Mouse (Mus musculus): ENCODE results near the gene Rsg1. TPM values are rescaled to one million over a fixed set of nuclear protein-coding genes. Genes with fewer than 3 reads are reported as not detected.

The Rsg1 gene
- polyA plus RNA-seq, 1 experiment from 2014 or later = 5.3 TPM

DNA sequence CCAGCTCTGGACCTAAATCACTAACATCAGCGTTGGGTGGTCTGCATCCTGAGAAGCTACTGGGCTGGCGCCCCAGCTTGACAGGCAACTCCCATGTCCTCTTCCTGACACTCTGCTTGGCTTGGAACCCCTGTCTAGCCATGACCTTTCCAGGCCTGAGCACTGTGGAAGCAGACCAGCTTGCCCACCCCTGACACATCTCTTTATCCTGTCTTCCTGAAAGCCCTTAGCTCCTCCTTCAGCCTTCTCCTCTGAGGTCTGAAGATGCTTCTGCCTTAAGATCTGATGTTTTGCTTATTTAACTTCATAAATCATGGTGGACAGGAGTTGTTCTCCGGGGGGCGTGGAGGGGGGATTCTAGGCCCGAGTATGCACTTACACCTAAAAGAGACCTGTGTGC lies 29.9 kb downstream of the Rsg1 start:
- WGBS = 69% methylated on average over 5 of the region's 5 CpGs
- Histone ChIP-seq H3K27ac (peak overlapping the region; percentile 81), H3K36me3 (no peaks in the 10 kb centered on the region), H3K4me3 (peak overlapping the region; percentile 34; the same call in 1 of the 2 replicates), H3K9me3 (no peaks in the 10 kb centered on the region), H3K27me3 (ENCODE audit: insufficient read depth, poor library complexity, severe bottlenecking) (peaks cover 100% of the 10 kb centered on the region), H3K4me1 (replicated peaks) (peaks cover 89% of the 10 kb centered on the region)
- DNase-seq (ENCODE audit: low spot score) = no peak

DNA sequence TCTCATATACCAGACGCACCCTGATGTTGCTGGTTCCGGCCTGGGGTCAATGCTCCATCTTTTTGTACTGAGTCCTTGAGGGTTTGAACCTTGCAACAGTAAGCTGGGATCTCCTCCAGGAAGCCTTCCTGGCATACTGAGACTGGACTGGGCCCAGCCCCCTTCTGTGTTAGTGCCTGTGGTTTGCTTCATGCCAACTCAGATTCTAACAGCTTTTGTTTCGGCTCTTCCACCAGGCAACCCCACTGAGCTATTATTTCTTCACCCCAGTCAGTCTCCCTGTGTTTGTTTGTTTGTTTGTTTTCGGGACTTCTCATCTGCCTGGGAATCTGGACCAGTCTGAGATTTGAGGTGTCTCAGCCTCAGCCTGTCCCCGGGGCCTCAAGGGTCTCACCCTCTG lies 30.6 kb downstream of the Rsg1 start:
- Histone ChIP-seq H3K4me1 (replicated peaks) (peaks cover 84% of the 10 kb centered on the region), H3K4me3 (peak overlapping the region; percentile 34), H3K27ac (peak overlapping the region; percentile 79), H3K27me3 (ENCODE audit: insufficient read depth, poor library complexity, severe bottlenecking) (peaks cover 100% of the 10 kb centered on the region), H3K9me3 (no peaks in the 10 kb centered on the region), H3K36me3 (no peaks in the 10 kb centered on the region)
- WGBS = 33% methylated on average over 5 of the region's 5 CpGs
- DNase-seq (ENCODE audit: low spot score) = no peak

DNA sequence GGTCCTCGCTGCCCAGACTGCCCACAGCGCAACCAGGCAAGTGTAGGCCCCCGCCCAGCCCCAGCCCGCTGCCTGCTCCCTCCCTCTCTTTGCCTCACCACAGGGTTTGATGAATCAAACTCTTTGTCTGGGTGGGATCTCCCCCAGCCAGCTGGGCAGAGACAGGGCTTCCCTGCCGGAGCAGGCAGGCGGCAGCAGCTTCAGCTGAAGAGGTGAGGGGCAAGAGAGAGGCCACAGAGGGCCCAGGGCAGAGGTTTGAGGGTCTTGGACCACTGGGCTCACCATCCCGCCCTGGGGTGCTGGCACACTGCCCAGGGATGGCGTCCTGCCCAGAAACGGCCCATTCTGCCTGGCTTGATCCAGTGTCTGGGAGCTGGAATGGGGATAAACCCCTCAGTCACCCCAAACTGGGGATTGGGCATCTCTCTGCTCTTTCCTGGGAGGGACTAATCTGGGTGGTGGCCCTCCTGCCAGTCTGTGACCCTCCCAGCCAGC lies 31.2 kb downstream of the Rsg1 start:
- H3K27ac ChIP-seq = peak overlapping the region; percentile 79
- WGBS = 15% methylated on average over 9 of the region's 9 CpGs
- H3K36me3 ChIP-seq = no peaks in the 10 kb centered on the region
- peaks cover 78% of the 10 kb centered on the region for H3K4me1 ChIP-seq (replicated peaks)
- H3K4me3 ChIP-seq = peak overlapping the region; percentile 34
- peaks cover 100% of the 10 kb centered on the region for H3K27me3 ChIP-seq (ENCODE audit: insufficient read depth, poor library complexity, severe bottlenecking)
- peak; percentile 45 for DNase-seq (ENCODE audit: low spot score)
- no peaks in the 10 kb centered on the region for H3K9me3 ChIP-seq

DNA sequence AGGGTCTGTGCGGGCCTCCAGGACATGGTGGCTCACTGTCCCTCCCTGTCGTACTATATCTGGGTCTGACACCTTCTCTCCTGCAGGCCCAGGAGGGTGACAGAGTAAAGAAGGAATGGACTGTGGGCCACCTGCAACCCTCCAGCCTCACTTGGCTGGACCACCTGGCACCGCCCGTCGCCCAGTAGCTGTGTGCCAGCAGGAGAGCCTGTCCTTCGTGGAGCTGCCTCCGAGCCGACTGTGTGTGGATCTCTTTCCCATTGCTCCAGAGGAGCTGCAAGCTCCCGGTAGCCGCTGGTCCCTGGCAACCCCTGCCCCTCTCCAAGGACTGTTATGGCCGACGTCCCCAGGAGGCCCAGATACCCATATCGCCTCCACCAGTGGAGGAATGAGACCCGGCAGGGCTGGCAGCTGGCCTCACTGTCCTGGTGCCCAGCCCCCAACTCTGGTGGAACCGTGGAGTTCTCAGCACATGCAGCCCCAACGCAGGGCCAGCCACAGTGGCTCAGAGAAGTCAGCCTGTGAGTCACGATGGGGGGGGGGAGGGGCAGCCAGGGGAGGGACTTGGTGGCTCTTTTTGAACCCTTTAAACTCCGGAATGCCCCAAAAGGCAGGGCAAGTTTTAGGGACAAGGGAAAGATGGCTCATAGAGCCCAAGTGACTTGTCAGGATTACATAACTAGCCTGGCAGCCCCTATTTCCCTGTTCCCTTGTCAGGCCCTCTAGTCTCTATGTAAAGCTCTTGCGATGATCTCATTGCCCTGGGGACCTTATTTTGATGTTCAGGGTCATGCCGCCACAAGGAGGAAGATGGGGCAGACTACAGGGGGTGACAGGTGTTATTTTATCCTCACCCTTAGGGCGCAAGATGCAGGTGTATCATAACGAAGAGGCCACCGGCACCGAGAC lies 32.6 kb downstream of the Rsg1 start:
- no peak overlapping the region for H3K27ac ChIP-seq
- WGBS = 21% methylated on average over 24 of the region's 24 CpGs
- H3K4me1 ChIP-seq (replicated peaks) = peaks cover 75% of the 10 kb centered on the region
- H3K9me3 ChIP-seq = no peaks in the 10 kb centered on the region
- DNase-seq (ENCODE audit: low spot score) = no peak
- peak overlapping the region; percentile 51 for H3K4me3 ChIP-seq
- H3K27me3 ChIP-seq (ENCODE audit: insufficient read depth, poor library complexity, severe bottlenecking) = peaks cover 100% of the 10 kb centered on the region
- H3K36me3 ChIP-seq = 0 out of 2 replicates have a peak, but pooled peaks cover 3% of the 10 kb centered on the region

DNA sequence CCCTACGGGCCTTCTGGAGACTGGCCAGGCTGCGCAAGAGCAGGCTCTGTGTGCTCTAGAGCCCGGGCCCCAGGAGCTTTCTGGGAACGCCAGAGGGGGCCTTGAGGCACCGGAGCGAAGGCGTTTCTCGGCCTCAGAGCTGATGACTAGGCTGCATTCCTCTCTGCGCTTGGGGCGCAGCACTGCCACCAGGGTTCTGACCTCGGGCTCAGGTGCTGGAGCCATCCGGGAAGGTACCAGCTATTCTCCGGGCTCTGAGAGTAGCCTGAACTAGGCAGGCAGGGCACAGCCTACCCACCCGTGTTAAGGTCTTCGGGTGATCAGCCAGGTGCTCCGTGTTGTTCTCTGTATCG lies 33.2 kb downstream of the Rsg1 start:
- Histone ChIP-seq H3K4me1 (replicated peaks) (peaks cover 69% of the 10 kb centered on the region), H3K27ac (no peak overlapping the region), H3K9me3 (no peaks in the 10 kb centered on the region), H3K36me3 (0 out of 2 replicates have a peak, but pooled peaks cover 3% of the 10 kb centered on the region), H3K4me3 (peak overlapping the region; percentile 51), H3K27me3 (ENCODE audit: insufficient read depth, poor library complexity, severe bottlenecking) (peaks cover 100% of the 10 kb centered on the region)
- 2% methylated on average over 17 of the region's 17 CpGs for WGBS
- DNase-seq (ENCODE audit: low spot score) = no peak

DNA sequence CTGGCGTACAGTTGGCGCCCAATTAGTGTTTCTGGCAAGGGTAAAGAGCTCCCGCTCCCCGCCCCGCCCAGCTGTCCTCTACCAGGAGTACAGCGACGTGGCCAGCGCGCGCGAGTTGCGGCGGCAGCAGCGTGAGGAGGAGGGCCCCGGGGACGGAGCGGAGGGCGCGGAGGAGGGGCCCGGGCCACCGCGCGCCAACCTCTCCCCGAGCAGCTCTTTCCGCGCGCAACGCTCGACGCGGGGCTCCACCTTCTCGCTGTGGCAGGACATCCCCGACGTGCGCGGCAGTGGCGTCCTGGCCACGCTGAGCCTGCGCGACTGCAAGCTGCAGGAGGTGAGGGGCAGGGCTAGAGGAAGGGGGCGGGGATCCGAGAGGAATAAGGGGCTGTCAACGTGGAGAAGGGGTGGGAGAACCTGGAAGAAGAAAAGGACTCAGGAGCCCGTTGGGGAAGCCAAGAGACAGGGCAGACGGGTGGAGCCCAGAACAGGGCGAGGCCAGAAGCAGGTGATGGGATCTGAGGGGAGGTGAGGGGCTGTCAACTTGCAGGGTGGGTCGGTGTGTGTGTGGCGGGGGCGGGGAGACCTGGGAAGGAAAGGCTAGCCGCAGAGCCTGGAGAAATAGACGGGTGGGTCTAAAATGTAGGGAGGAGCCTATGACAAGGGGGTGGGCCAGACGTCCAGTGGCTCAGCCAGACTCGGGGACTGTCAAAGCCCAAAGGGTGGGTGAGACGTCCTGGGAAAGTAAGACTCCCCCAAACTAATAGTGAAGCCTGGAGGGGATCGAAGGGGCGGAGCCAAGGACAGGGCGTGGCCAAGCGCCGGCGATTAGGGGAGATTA lies 34.2 kb downstream of the Rsg1 start:
- no peak for DNase-seq (ENCODE audit: low spot score)
- under 1% methylated on average over 60 of the region's 60 CpGs for WGBS
- Histone ChIP-seq H3K4me3 (peak overlapping the region; percentile 51), H3K27me3 (ENCODE audit: insufficient read depth, poor library complexity, severe bottlenecking) (peaks cover 89% of the 10 kb centered on the region), H3K27ac (no peak overlapping the region; the same call in 1 of the 2 replicates), H3K4me1 (replicated peaks) (peaks cover 58% of the 10 kb centered on the region), H3K9me3 (no peaks in the 10 kb centered on the region), H3K36me3 (0 out of 2 replicates have a peak, but pooled peaks cover 3% of the 10 kb centered on the region)

DNA sequence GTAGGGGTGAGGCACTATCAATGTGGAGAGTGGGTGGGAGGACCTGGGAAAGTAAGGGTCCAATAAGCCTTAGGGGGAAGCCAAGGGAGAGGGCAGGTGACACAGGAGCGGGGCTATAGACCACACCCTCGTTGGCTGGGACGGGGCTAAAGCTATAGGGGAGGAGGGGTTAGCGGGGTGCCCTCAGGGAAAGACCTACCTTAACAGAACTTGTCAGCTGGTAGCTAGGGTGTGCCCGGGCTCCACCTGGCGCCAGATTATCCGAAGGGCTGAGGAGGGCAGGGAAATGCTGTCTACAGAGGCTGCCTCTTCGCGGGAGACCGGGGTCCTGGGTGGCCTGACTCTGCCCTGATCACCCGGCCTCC lies 34.8 kb downstream of the Rsg1 start:
- Histone ChIP-seq H3K27ac (no peak overlapping the region), H3K9me3 (no peaks in the 10 kb centered on the region), H3K4me1 (replicated peaks) (peaks cover 55% of the 10 kb centered on the region), H3K36me3 (0 out of 2 replicates have a peak, but pooled peaks cover 3% of the 10 kb centered on the region), H3K27me3 (ENCODE audit: insufficient read depth, poor library complexity, severe bottlenecking) (peaks cover 83% of the 10 kb centered on the region), H3K4me3 (0 out of 2 replicates have a peak overlapping the region, but pooled peaks have one; percentile 51)
- WGBS = 11% methylated on average over 11 of the region's 11 CpGs
- no peak for DNase-seq (ENCODE audit: low spot score)

DNA sequence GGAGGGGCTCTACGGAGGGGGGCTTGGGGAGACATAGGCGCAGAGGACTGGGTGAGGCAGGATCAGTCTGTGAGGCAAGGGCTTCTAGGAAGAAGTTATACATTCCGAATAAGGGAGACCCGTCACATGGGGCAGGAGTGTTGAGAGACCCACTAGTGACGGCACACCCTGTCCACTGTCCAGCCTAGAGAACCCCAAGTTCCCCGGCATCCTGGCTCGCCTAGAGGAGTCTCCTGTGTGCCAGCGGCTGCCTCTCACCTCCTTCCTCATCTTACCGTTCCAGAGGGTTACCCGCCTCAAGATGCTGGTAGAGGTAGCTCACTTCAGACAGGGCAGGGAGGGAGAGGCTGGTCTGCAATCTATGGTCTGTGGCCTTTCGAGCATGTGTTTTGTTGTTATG lies 35.6 kb downstream of the Rsg1 start:
- H3K27me3 ChIP-seq (ENCODE audit: insufficient read depth, poor library complexity, severe bottlenecking) = peaks cover 75% of the 10 kb centered on the region
- WGBS = 75% methylated on average over 11 of the region's 11 CpGs
- H3K9me3 ChIP-seq = no peaks in the 10 kb centered on the region
- peaks cover 50% of the 10 kb centered on the region for H3K4me1 ChIP-seq (replicated peaks)
- DNase-seq (ENCODE audit: low spot score) = no peak
- no peak overlapping the region for H3K4me3 ChIP-seq
- H3K27ac ChIP-seq = no peak overlapping the region
- 0 out of 2 replicates have a peak, but pooled peaks cover 3% of the 10 kb centered on the region for H3K36me3 ChIP-seq

DNA sequence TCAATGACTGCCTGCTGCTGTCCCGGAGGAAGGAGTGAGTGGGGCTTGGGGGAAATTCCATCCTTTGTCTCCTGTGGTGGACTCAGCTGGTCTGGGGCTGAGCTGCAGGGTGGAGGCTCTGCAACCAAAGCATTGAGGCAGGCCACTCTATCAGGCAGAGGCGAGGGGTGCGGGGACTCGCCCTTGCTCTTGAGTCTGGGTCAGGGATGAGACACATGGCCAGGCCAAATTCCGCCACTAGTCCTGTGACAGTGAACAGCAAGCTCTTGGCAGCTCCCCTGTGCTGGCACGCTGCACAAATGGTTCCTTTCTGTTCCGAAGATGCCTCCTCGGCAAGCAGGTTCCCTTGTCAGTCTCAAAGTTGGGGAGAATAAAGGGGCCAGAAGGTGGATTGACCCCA lies 37.3 kb downstream of the Rsg1 start:
- Histone ChIP-seq H3K4me3 (no peak overlapping the region), H3K27me3 (ENCODE audit: insufficient read depth, poor library complexity, severe bottlenecking) (peaks cover 59% of the 10 kb centered on the region), H3K27ac (peak overlapping the region; percentile 2; the same call in 1 of the 2 replicates), H3K4me1 (replicated peaks) (peaks cover 37% of the 10 kb centered on the region), H3K36me3 (0 out of 2 replicates have a peak, but pooled peaks cover 3% of the 10 kb centered on the region), H3K9me3 (no peaks in the 10 kb centered on the region)
- 71% methylated on average over 8 of the region's 8 CpGs for WGBS
- no peak for DNase-seq (ENCODE audit: low spot score)

DNA sequence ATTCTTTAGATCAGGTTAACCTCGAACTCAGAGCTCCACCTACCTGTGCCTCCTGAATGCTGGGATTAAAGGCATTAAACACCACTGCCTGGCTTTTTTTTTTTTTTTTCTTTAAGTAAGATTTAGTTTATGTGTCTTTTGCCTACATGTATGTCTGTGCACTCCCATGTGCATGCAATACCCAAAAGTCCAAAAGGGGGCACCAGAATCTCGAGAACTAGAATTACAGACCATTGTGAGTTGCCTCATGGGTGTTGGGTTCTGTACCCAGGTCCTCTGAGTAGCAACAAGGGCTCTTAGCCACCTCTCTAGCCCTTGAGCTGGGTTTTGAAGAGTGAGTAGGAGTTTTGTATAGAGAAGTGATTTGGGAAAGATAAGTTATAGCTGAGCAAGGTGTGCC lies 38.9 kb downstream of the Rsg1 start:
- Histone ChIP-seq H3K4me3 (no peak overlapping the region), H3K27ac (no peak overlapping the region), H3K4me1 (replicated peaks) (peaks cover 21% of the 10 kb centered on the region), H3K36me3 (0 out of 2 replicates have a peak, but pooled peaks cover 3% of the 10 kb centered on the region), H3K9me3 (no peaks in the 10 kb centered on the region), H3K27me3 (ENCODE audit: insufficient read depth, poor library complexity, severe bottlenecking) (peaks cover 43% of the 10 kb centered on the region)
- 67% methylated on average over 2 of the region's 2 CpGs for WGBS
- no peak for DNase-seq (ENCODE audit: low spot score)

DNA sequence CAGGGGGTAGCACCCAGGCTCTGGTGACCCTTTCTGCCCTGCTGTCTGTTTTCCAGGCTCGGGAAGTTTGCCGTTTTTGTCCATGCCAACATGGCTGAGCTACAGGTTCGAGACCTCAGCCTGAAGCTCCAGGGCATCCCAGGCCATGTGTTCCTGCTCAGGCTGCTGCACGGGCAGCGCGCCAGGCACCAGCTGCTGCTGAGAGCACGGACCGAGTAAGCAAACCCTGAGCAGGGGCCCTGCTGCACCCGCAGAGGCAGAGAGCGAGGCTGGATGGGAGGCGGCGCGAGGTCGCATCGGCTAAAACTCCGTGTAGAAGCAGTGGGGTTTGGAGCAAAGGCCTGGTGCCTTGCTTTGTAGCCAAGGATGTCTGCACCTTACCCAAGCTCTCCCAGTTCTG lies 40.5 kb downstream of the Rsg1 start:
- H3K27ac ChIP-seq = no peak overlapping the region
- H3K4me3 ChIP-seq = no peak overlapping the region
- 82% methylated on average over 16 of the region's 16 CpGs for WGBS
- no peaks in the 10 kb centered on the region for H3K9me3 ChIP-seq
- DNase-seq (ENCODE audit: low spot score) = no peak
- H3K27me3 ChIP-seq (ENCODE audit: insufficient read depth, poor library complexity, severe bottlenecking) = peaks cover 27% of the 10 kb centered on the region
- 0 out of 2 replicates have a peak, but pooled peaks cover 3% of the 10 kb centered on the region for H3K36me3 ChIP-seq
- peaks cover 8% of the 10 kb centered on the region for H3K4me1 ChIP-seq (replicated peaks)

DNA sequence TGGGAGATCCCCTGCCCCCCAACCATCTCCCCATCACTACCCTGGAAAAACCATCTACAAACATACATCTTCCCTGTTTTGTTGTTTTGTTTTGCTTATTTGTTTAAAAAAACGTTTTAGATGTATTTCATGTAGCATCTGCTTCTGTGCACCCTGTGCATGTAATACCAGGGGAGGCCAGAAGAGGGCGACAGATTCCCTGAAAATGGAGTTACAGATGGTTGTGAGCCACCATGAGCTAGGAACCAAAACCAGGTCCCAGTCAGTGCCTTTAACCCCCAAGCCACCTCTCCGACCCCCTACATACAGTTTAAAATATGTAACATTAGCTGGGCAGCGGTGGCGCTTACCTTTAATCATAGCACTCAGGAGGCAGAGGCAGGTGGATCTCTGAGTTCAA lies 43.7 kb downstream of the Rsg1 start:
- Histone ChIP-seq H3K36me3 (no peaks in the 10 kb centered on the region), H3K4me3 (no peak overlapping the region), H3K9me3 (no peaks in the 10 kb centered on the region), H3K4me1 (replicated peaks) (peaks cover 5% of the 10 kb centered on the region; the same call in 1 of the 2 replicates), H3K27me3 (ENCODE audit: insufficient read depth, poor library complexity, severe bottlenecking) (no peaks in the 10 kb centered on the region), H3K27ac (no peak overlapping the region)
- no peak for DNase-seq (ENCODE audit: low spot score)
- 65% methylated on average over 5 of the region's 5 CpGs for WGBS

Measured in hindbrain, embryonic 10.5 days (tissue).